Mouse (Mus musculus): ENCODE results near the gene Mafg.

DNA sequence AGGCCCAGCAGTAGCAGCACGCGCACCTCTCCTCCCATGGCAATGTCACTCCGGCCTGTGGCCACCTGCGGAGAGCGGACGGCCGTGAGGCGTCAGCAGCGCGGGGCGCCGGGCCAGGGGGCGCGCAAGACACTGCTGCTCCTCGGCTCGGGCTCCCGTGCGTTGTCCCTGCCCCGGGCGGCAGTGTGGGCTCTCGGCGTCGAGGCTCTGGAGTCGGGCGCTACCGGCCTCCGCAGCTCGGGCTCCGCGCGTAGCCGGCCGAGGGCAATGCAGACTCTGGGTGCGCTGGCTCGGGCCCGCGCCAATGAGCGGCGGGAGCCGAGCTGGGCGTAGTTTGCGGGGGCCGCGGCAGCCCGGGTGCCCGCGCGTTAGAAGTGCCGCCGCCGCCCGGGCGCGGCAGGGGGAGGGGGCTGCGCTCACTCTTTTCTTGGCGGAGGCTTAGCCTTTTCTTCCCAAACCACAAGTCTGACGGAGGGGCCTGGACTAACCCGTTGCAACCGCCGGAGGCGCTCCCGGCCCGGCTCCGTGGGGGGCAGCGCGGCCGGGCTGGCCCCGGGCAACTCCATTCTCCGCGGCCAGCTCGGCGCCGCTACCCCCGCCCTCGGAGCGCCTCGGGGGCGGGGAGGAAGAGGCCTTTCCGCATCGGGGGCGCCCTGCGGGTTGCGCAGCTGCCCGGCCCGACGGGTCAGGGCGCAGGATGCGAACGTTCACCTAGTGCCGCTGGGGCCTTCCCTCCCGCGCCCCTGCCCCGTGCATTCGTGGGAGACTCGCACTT lies 27.1 kb upstream of the Mafg start:
- TF ChIP-seq CTCF (IDR thresholded peaks at IDR 0.05; ENCODE audit: control insufficient read depth, insufficient read depth, low read length) (no peak), POLR2A (IDR thresholded peaks at IDR 0.05; ENCODE audit: borderline replicate concordance, control insufficient read depth, low read depth, low read length) (no peak)

Measured in bone marrow, adult 2 months (tissue).